Mouse (Mus musculus): Measurements from ENCODE around the gene Gm49336. TPM values are rescaled to one million over a fixed set of nuclear protein-coding genes. Genes with fewer than 3 reads are reported as not detected.

The Gm49336 gene
- total RNA-seq, 2 experiments from 2014 or later: 69.2 to 106 TPM

DNA sequence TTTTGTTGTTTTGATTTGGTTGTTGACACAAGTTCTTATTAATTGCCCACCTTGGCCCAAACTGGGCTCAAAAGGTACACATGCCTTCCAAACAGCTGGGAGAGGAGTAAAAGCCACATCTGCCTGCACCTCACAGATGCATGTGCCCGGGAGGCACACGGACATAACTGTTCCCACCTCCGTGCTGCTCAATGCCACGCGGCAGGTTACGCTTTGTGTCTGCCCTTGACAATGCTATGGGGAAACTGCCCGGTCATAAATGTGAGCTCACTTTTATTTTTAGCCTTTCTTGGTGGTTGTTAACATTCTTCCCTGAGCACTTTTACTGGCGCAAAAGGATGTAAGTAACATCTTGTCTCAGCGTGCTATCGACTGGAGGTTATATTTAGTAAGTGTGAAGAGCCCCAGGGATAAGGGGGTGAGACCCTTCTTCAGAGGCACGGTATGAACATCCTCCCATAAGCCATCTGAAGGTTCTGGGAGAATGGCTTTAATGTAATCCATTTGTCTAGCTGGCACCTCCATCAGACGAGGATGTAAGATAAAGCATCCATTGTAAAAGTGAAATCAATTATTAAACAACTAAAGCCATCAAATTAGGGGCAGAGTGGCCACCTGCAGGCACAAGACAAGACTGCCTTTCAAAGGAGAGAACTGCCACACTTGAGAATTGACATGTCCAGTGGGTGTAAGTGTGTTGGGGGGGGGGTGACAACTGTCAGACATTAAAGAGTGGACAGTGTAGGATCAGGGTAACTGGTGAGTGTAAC is 78.8 kb downstream of the Gm49336 start:
- no peak for ATAC-seq (replicated peaks; ENCODE audit: low FRiP score, poor library complexity, severe bottlenecking)

DNA sequence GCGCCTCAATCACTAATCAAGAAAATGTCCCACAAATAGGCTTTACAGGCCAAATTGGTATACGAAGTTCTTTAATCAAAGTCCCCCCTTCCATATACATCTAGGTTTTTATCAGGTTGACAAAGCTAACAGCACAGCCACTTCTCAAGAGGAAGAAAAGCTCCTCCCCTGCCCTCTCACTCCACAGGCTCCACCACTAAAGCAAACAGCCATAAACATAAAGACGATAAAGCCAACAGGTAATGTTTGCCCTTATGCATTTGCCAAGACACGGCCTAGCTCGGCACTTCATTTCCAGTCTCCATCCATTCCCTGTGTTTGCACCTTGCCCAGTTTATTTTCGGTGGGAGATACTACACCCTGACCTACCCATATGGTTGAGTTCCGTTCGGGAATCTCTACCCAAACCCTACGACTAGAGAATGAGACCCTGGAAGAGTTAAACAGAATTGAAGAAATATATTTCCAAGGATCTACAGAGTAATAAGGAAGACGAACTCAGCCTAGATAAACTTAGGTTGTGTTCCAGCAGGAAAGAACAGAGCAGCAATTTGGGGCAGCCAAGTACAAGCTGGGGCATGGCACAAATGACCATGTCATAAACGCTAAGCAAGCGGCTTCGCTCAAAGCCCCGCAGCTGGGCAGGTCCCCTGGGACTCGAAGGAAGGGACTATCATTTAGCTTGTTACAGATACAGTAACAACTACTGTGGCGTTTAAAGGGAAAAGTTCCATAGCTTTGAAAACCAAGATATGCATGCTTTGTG is 80.3 kb downstream of the Gm49336 start:
- ATAC-seq (replicated peaks; ENCODE audit: low FRiP score, poor library complexity, severe bottlenecking): no peak

DNA sequence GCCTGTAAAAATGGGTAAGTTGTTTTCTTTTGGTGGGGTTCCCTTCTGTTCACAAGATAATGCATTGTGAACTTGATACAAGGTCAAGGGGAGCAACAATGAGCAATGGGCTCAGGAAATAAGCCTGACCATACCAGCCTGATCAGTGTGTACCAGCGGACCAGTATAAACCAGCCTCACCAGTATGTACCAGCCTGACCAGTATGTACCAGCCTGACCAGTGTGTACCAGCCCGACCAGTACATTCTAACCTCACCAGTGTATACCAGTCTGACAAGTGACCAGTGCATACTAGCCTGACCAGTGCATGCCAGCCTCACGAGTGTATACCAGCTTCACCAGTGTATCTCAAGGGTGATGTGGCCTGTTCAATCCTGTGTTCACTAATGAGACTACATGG is 87.9 kb downstream of the Gm49336 start:
- ATAC-seq (replicated peaks; ENCODE audit: low FRiP score, poor library complexity, severe bottlenecking): no peak

Other genes starting within 250 kb of the Gm49336 start
- not detected in 2 replicates for gene Atp8a2, start 54.3 kb downstream of the Gm49336 start, total RNA-seq (2015; ENCODE audit: low replicate concordance)
- gene Atp8a2, start 54.3 kb downstream of the Gm49336 start, total RNA-seq (2017; ENCODE audit: low replicate concordance): 0.13 TPM in 1 of 2 replicates, not detected in the other
- not detected in 2 replicates for gene Nupl1, start 76 bp downstream of the Gm49336 start, total RNA-seq (2015; ENCODE audit: low replicate concordance)
- not detected in 2 replicates for gene Nupl1, start 76 bp downstream of the Gm49336 start, total RNA-seq (2017; ENCODE audit: low replicate concordance)
- gene Mtmr6, start 13.7 kb upstream of the Gm49336 start, total RNA-seq (2015; ENCODE audit: low replicate concordance): 6.3 and 24.5 TPM in 2 replicates
- gene Mtmr6, start 13.7 kb upstream of the Gm49336 start, total RNA-seq (2017; ENCODE audit: low replicate concordance): 20.0 and 24.4 TPM in 2 replicates
- 0.36 and 0.42 TPM in 2 replicates for gene Amer2, start 121.8 kb upstream of the Gm49336 start, total RNA-seq (2015; ENCODE audit: low replicate concordance)
- 0.08 and 0.13 TPM in 2 replicates for gene Amer2, start 121.8 kb upstream of the Gm49336 start, total RNA-seq (2017; ENCODE audit: low replicate concordance)